Mouse (Mus musculus) liver, embryonic 12.5 days (tissue): Measurements from ENCODE around the gene Slc25a21. TPM values are rescaled to one million over a fixed set of nuclear protein-coding genes. Genes with fewer than 3 reads are reported as not detected.

Source experiments
- ATAC-seq: fragments of 200-750 bp; cut with Nextera tagmentation; 2 replicates; pipeline ENCODE4 v1.8.0; 2017; ENCODE audit warnings: moderate number of reproducible peaks, mild to moderate bottlenecking, moderate library complexity
- H3K27ac ChIP-seq: fragments of 300-500 bp; sonication (generic); 2 replicates; pipeline ENCODE4 v1.5.1; 2016; ENCODE audit warnings: mild to moderate bottlenecking
- H3K27me3 ChIP-seq: fragments of 300-500 bp; sonication (generic); replicated peaks from 2 replicates; pipeline ENCODE4 v1.6.1; 2016; ENCODE audit warnings: mild to moderate bottlenecking, moderate library complexity
- H3K36me3 ChIP-seq: fragments of 300-500 bp; sonication (generic); 2 replicates; pipeline ENCODE4 v1.6.1; 2016; ENCODE audit warnings: mild to moderate bottlenecking, moderate library complexity
- H3K4me1 ChIP-seq: fragments of 300-500 bp; sonication (generic); 2 replicates; pipeline ENCODE4 v1.6.1; 2016
- H3K4me2 ChIP-seq: fragments of 300-500 bp; sonication (generic); 2 replicates; pipeline ENCODE4 v1.6.1; 2016; ENCODE audit warnings: mild to moderate bottlenecking, moderate library complexity
- H3K4me3 ChIP-seq: fragments of 300-500 bp; sonication (generic); 2 replicates; pipeline ENCODE4 v1.5.1; 2016; ENCODE audit warnings: mild to moderate bottlenecking, moderate library complexity
- H3K9ac ChIP-seq: fragments of 300-500 bp; sonication (generic); 2 replicates; pipeline ENCODE4 v1.6.1; 2016; ENCODE audit warnings: mild to moderate bottlenecking, moderate library complexity
- H3K9me3 ChIP-seq: fragments of 300-500 bp; sonication (generic); replicated peaks from 2 replicates; pipeline ENCODE4 v1.6.1; 2016; ENCODE audit warnings: mild to moderate bottlenecking, moderate library complexity
- WGBS: fragments of 180-500 bp; shearing (Covaris S2); methylation state at CpG from one replicate; pipeline ENCODE4 v1.1.7; 2016; ENCODE audit not compliant: insufficient replicate concordance; 5-methylcytosine and 5-hydroxymethylcytosine counted together
- polyA plus RNA-seq: library from polyadenylated mRNA; unstranded; fragments of >200 nt; fragmentation: Nextera tagmentation; extraction: Ambion mirVana; gene quantifications from 2 replicates; pipeline ENCODE4 v1.2.1, GENCODE M21; 2016

The Slc25a21 gene
- polyA plus RNA-seq, 1 experiment from 2014 or later = 30.0 TPM

DNA sequence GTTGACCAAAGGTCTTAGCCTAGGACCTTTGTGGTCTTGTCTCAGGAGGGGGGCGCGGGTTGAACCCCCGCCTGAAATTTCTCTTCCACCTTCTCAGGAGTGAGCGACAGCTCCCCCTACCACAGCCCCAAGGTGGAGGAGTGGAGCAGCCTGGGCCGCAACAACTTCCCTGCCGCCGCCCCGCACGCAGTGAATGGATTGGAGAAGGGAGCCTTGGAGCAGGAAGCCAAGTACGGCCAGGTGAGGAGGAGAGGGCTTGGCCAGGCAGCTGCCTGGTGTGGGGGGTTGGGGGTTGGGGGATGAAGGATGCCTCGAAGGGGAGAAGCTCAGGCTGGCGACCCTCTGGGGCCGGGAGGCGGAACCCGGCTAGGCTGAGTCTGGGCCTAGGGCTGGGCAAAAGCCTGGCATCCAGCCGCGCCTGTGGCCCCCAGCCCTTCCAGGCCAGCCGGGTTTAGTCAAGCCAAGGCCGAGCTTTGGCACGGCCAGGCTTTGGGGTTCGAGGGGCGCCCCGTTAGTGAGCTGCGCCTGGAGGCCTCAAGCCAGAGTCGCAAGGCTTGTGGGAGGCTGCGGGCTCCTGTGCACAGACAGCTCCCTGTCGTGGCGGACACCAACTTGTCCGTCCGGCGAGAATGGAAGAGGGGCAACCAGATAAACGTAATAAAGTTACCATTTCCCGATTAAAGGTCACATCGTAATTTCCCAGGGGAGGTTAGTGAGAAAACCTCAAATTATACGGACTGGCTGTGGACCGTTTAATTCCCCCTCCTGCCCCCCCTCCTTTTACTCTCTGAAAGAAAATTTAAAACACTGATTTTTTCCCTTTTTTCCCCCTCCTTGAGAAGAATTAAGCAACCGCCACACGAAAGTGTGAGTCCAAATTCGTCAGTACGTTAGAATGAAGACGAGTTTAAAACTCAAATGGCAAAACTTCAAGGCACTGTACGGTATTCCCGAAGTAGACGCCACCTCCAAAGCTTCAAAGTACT is 497.1 kb downstream of the Slc25a21 start:
- 8% methylated on average over 44 of the region's 44 CpGs for WGBS
- H3K4me1 ChIP-seq = peaks cover 18% of the 10 kb centered on the region
- no peak overlapping the region for H3K9ac ChIP-seq
- no peak overlapping the region for H3K4me2 ChIP-seq
- H3K4me3 ChIP-seq = no peak overlapping the region
- H3K27me3 ChIP-seq = peaks cover 73% of the 10 kb centered on the region
- no peaks in the 10 kb centered on the region for H3K36me3 ChIP-seq
- no peaks in the 10 kb centered on the region for H3K9me3 ChIP-seq
- no peak for ATAC-seq
- no peak overlapping the region for H3K27ac ChIP-seq

DNA sequence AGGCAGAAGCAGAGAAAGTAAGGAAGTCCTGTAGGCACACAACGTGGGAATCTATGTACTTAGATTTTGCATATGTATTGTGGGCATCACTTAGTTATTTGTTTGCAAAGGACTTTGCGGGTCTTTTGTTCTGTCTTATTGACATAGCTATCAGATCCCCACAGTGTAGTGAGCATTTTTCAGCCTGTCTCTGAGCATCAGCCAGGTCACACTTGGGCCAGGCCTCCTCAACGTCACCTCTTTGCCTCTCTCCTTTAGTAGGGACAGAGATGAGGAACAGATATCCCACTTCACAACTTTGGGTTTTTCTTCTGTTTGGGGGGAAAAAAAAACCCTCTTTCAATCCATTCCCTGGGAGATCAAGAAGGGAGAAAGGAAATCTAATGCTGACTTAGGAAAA is 497.9 kb downstream of the Slc25a21 start:
- Histone ChIP-seq H3K36me3 (no peaks in the 10 kb centered on the region), H3K9me3 (no peaks in the 10 kb centered on the region), H3K27me3 (peaks cover 78% of the 10 kb centered on the region), H3K4me3 (no peak overlapping the region), H3K9ac (no peak overlapping the region), H3K4me2 (no peak overlapping the region), H3K4me1 (peaks cover 19% of the 10 kb centered on the region), H3K27ac (no peak overlapping the region)
- no peak for ATAC-seq
- 13% methylated on average over 3 of the region's 3 CpGs for WGBS

DNA sequence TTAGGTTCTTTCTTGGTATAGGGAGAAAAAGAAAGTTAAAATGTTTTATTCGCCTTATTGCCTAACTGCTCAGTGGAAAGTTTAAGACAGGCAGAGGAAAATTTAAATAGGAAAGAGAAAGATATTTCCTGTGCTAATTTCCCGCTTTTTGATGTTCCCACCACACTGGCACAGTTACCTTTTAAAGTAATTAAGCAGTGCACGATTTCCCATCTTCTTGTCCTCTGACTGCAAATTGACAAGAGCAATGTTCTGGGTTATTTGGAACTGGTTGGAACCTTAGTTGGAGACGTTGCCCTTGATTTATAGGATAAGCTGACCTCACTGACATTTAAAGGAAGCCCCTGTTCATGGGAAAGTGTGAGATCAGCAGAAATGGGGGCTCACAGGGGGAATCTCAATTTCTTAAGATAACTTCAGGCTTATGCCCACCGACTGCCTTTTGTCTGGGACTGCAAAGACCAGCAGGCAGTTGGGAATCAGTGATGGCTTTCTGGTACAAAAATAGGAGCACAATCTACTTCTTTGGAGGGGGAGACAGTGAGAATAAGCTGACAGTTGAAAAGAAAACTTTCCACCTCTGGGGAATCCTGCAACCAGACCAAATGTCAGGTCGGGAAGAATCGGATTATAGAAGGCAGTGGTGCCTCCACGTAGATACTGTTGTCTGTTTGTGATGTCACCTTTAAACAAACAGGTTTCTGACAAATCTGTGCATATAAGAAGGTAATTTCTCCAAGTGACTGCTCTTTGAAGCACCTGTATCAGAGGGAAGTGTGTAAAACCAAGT is 498.9 kb downstream of the Slc25a21 start:
- H3K9ac ChIP-seq = no peak overlapping the region
- no peak for ATAC-seq
- peaks cover 19% of the 10 kb centered on the region for H3K4me1 ChIP-seq
- no peak overlapping the region for H3K4me2 ChIP-seq
- no peak overlapping the region for H3K27ac ChIP-seq
- 1% methylated on average over 8 of the region's 8 CpGs for WGBS
- no peaks in the 10 kb centered on the region for H3K36me3 ChIP-seq
- H3K9me3 ChIP-seq = no peaks in the 10 kb centered on the region
- peaks cover 88% of the 10 kb centered on the region for H3K27me3 ChIP-seq
- no peak overlapping the region for H3K4me3 ChIP-seq

DNA sequence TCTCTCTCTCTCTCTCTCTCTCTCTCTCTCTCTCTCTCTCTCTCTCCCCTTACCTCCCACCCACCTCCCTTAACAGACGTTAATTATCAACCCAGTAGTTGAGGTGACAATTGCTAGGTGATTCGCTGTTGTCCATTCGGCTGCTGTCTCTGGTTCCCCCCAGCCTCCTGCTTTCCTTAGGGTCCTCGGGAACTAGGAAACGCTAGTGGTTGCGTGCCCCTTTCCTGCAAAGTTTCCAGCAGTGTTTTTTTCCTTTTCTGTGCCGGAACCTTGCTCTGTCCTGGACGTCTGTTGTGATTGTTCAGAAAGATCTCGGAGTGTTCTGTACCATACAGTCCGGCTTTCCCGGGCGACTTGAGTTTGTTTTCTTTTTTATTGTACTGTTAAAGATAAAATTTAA is 499.5 kb downstream of the Slc25a21 start:
- WGBS = 3% methylated on average over 12 of the region's 12 CpGs
- Histone ChIP-seq H3K4me2 (no peak overlapping the region), H3K9ac (no peak overlapping the region), H3K4me1 (peaks cover 19% of the 10 kb centered on the region), H3K27ac (no peak overlapping the region), H3K36me3 (no peaks in the 10 kb centered on the region), H3K27me3 (peaks cover 94% of the 10 kb centered on the region), H3K9me3 (no peaks in the 10 kb centered on the region), H3K4me3 (no peak overlapping the region)
- no peak for ATAC-seq

DNA sequence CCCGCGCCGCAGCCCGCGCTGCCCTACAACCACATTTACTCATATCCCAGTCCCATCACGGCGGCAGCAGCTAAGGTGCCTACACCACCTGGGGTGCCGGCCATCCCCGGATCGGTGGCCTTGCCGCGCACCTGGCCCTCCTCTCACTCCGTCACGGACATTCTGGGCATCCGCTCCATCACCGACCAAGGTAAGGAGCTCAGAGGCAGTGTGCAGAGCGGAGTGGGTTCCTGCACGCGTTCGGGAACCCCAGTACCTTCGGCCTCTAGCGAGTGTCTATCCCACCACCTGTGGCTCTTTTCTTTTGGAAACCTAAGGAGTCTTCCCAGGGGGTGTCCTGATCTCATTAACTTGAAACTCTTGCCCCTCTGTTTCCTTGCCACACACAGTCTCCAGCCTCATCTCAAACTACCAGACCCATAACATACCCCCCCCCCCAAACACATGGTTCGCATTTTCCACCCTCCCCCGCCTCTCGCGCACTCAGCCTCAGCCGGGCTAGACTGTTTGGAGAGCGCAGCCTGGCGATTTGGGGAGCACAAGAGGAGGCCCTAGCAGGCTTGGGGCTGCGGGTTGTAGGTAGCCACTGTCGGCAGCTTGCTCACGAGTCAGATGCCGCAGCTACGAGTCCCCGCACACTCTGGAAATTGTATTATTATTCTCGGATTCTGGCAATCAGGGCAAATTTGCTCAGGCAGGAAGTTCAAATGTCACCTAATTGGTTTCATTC is 500.1 kb downstream of the Slc25a21 start:
- no peak overlapping the region for H3K9ac ChIP-seq
- no peak overlapping the region for H3K27ac ChIP-seq
- peak overlapping the region; percentile 40; the same call in 1 of the 2 replicates for H3K4me3 ChIP-seq
- no peaks in the 10 kb centered on the region for H3K36me3 ChIP-seq
- peak overlapping the region; percentile 62 for H3K4me2 ChIP-seq
- H3K9me3 ChIP-seq = no peaks in the 10 kb centered on the region
- peaks cover 94% of the 10 kb centered on the region for H3K27me3 ChIP-seq
- no peak for ATAC-seq
- H3K4me1 ChIP-seq = peaks cover 19% of the 10 kb centered on the region
- 3% methylated on average over 36 of the region's 36 CpGs for WGBS

DNA sequence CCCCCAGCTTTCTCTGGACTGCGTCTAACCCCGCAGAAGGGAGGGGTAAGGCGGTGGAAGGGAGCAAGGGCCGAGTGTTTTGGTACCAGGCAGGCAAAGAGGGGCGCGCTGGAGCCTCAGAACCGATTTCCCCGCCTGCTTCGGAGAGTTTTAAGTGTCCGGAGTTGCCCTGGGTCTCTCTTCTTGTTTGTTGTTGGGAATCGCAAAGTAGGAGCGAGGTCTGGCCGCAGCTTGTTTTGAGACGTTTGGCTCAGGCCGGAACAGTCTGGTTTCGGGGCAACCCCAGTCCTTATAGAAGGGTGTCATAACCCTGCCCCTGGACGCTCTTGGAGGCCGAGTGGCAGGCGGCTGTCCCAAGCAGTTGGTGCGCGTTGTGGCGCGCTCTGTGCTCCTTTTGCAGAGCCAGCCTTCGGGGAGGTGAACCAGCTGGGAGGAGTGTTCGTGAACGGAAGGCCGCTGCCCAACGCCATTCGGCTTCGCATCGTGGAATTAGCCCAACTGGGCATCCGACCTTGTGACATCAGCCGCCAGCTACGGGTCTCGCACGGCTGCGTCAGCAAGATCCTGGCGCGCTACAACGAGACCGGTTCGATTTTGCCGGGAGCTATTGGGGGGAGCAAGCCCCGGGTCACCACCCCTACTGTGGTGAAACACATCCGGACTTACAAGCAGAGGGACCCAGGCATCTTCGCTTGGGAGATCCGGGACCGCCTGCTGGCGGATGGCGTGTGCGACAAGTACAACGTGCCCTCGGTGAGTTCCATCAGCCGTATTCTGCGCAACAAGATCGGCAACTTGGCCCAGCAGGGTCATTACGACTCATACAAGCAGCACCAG is 500.9 kb downstream of the Slc25a21 start:
- H3K9me3 ChIP-seq = no peaks in the 10 kb centered on the region
- H3K4me2 ChIP-seq = peak overlapping the region; percentile 62
- H3K4me3 ChIP-seq = peak overlapping the region; percentile 40
- H3K4me1 ChIP-seq = peaks cover 23% of the 10 kb centered on the region
- H3K27me3 ChIP-seq = peaks cover 98% of the 10 kb centered on the region
- H3K36me3 ChIP-seq = no peaks in the 10 kb centered on the region
- ATAC-seq = no peak
- 1% methylated on average over 57 of the region's 57 CpGs for WGBS
- H3K27ac ChIP-seq = no peak overlapping the region
- no peak overlapping the region for H3K9ac ChIP-seq

DNA sequence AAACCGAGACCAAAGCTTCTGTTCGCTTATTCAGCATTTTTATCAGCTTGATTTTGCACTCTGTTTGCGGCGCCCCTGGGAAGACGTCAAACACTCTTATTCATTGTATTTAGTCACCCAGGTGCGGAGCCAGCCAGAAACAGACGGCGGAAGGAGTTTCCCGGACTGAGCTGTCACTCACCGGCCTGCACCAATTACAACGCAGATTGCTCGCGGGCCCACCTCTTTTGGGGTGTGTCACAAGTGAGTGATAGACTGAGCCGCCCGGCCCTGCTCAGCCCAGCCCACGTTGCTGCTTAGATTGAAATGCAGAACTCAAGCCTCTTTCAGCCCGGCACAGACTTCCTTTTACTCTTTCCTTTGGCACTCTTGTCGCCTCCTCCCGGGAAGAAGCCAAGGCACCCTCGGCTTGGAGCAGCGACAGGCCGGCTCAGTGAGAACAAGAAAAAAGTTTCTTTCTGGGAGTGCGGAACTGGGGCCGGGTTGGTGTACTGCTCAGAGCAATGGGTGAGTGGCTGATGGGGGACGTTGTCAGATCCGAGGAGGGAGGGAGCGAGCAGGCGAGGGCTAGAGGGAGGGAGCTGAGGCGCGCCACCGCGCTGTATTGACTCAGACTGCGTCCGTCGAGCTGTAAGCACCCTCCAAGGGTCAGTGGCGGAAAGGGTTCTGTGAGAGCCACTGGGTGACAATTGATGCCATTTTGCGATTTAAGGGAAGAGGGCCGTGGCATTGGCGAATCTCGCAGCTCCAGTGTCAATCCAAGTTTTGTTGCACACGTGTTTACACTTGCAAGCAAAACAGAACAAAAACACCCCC is 501.7 kb downstream of the Slc25a21 start:
- H3K4me3 ChIP-seq = peak overlapping the region; percentile 40
- H3K4me1 ChIP-seq = peaks cover 24% of the 10 kb centered on the region
- no peak overlapping the region for H3K9ac ChIP-seq
- peak; percentile 87 for ATAC-seq
- no peaks in the 10 kb centered on the region for H3K9me3 ChIP-seq
- no peak overlapping the region for H3K27ac ChIP-seq
- H3K4me2 ChIP-seq = peak overlapping the region; percentile 62
- H3K36me3 ChIP-seq = no peaks in the 10 kb centered on the region
- 1% methylated on average over 41 of the region's 41 CpGs for WGBS
- peaks cover 98% of the 10 kb centered on the region for H3K27me3 ChIP-seq

DNA sequence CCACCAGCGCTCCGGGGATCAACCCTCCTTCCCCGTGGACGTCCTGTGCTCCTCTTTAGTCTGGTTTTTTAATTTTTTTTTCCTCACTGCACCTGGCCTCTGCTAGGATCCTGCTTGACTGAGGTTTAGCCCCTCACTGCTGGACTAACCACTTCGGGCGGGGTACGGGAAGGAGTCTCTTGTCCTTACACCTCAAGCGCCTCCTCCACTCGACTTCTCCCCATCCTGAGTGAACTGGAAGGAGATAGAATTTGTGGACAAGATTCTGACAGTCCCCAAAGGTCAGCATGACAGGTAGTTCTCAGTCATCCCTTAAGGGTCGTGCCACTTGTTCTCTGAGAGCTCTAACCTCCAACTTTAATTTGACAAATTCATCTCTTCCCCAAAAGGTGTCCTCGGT is 502.3 kb downstream of the Slc25a21 start:
- ATAC-seq = no peak
- H3K9ac ChIP-seq = no peak overlapping the region
- peaks cover 24% of the 10 kb centered on the region for H3K4me1 ChIP-seq
- H3K4me2 ChIP-seq = peak overlapping the region; percentile 62
- H3K4me3 ChIP-seq = peak overlapping the region; percentile 40; the same call in 1 of the 2 replicates
- no peaks in the 10 kb centered on the region for H3K9me3 ChIP-seq
- peaks cover 98% of the 10 kb centered on the region for H3K27me3 ChIP-seq
- no peak overlapping the region for H3K27ac ChIP-seq
- H3K36me3 ChIP-seq = no peaks in the 10 kb centered on the region
- 3% methylated on average over 11 of the region's 11 CpGs for WGBS

DNA sequence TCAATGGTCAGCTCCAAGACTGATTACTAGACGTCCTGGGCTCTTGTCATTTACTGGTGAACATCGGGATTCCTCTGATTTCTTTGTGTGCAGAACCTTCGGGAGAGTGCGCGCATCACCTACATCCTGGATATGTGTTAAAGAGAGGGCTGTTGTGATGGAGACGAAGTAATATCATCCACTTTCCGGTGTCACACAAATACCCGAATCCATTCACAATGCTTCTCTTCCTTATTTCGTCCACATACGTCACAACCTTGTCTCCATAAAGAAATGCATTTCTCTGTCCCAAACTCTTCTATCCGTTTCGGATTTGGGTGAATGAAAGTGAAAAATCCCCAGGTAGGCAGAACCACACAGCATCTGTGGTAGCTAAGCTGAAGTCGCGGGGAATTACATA is 502.9 kb downstream of the Slc25a21 start:
- Histone ChIP-seq H3K27ac (no peak overlapping the region), H3K4me2 (no peak overlapping the region), H3K9ac (no peak overlapping the region), H3K4me3 (no peak overlapping the region), H3K4me1 (peaks cover 24% of the 10 kb centered on the region), H3K9me3 (no peaks in the 10 kb centered on the region), H3K27me3 (peaks cover 98% of the 10 kb centered on the region), H3K36me3 (no peaks in the 10 kb centered on the region)
- ATAC-seq = no peak
- WGBS = 4% methylated on average over 14 of the region's 14 CpGs

DNA sequence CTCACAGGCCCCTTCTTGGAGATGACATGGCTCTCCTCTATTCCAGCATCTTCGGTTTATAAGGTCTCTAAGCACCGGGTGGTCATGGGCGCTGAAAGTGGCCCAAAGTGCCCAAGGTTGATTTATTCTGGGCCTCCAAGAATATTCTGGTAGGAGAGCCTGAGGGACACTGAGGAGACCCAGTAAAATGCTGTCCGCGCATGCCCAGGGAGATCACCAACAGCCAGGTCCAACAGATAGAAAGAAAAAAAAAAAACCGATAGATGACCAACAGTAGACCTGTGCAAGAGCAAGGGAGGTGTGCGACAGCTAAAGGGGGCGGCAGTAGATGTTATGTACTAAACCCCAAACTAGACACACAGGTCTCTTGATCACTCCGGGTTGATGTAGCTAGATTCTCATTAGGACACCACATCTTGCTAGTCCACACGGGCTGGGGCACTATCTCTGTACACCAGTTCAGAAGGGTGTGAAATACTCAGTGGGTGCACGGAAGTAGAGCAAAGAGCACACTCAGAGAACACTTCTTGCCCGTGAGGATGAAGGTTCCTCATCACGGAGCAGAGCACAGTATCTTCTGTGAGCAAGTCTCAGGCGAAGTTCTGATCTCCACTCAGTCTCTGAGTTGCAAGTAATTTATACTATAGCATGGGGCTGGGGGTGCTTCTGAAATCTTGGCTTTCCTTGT is 503.7 kb downstream of the Slc25a21 start:
- peaks cover 100% of the 10 kb centered on the region for H3K27me3 ChIP-seq
- no peaks in the 10 kb centered on the region for H3K36me3 ChIP-seq
- H3K4me1 ChIP-seq = peaks cover 24% of the 10 kb centered on the region
- no peak overlapping the region for H3K4me2 ChIP-seq
- H3K9me3 ChIP-seq = no peaks in the 10 kb centered on the region
- no peak overlapping the region for H3K9ac ChIP-seq
- H3K27ac ChIP-seq = no peak overlapping the region
- 7% methylated on average over 14 of the region's 14 CpGs for WGBS
- H3K4me3 ChIP-seq = no peak overlapping the region
- no peak for ATAC-seq
